ENCODE assay signal across 7 mouse cellular contexts in genomic region chr14:100477595-100478380, GRCm38 (mm10).
DNase-seq lines count a peak whose midpoint lies in the region; ATAC-seq lines count a peak whose summit lies in the region.

No protein-coding gene starts in this region.

- H3K27ac ChIP-seq in forebrain, embryonic 13.5 days: no peak overlapping the region
- peak overlapping the region; percentile 55; the same call in 1 of the 2 replicates for H3K27ac ChIP-seq in midbrain, embryonic 10.5 days (replicated peaks)

- peak; percentile 55 for DNase-seq in retina, postnatal 1 day
- no peak for DNase-seq in retina, embryonic 14.5 days (ENCODE audit: low spot score)
- DNase-seq in kidney, postnatal 10 days: peak; percentile 39
- peak; percentile 24 for DNase-seq in midbrain, embryonic 10.5 days (ENCODE audit: low spot score)
- no peak for DNase-seq in spleen, postnatal 10 days (ENCODE audit: low spot score in 2 of 2)
- no peak for DNase-seq in gastrocnemius, postnatal 36 days

- peak overlapping the region; percentile 60 for H3K9ac ChIP-seq in forebrain, embryonic 13.5 days

- peak overlapping the region; percentile 44 for H3K4me3 ChIP-seq in forebrain, embryonic 13.5 days
- H3K4me3 ChIP-seq in midbrain, embryonic 10.5 days: peak overlapping the region; percentile 53

- peaks cover 14% of the 10 kb centered on the region for H3K4me1 ChIP-seq in forebrain, embryonic 13.5 days
- H3K4me1 ChIP-seq in midbrain, embryonic 10.5 days: peaks cover 13% of the 10 kb centered on the region

- intact Hi-C loops in gastrocnemius, postnatal 36 days (cut with DNase I): no loop called here

- no peaks in the 10 kb centered on the region for H3K27me3 ChIP-seq in forebrain, embryonic 13.5 days
- peaks cover 31% of the 10 kb centered on the region for H3K27me3 ChIP-seq in midbrain, embryonic 10.5 days (ENCODE audit: low read depth, poor library complexity, severe bottlenecking)

- WGBS in forebrain, embryonic 13.5 days: 8% methylated on average over 22 of the region's 22 CpGs
- WGBS in midbrain, embryonic 10.5 days: 11% methylated on average over 22 of the region's 22 CpGs

- no peaks in the 10 kb centered on the region for H3K36me3 ChIP-seq in forebrain, embryonic 13.5 days (ENCODE audit: poor library complexity, severe bottlenecking)
- H3K36me3 ChIP-seq in midbrain, embryonic 10.5 days: no peaks in the 10 kb centered on the region

- no peaks in the 10 kb centered on the region for H3K9me3 ChIP-seq in forebrain, embryonic 13.5 days (replicated peaks)
- H3K9me3 ChIP-seq in midbrain, embryonic 10.5 days (replicated peaks): no peaks in the 10 kb centered on the region

- peak; percentile 91 for ATAC-seq in forebrain, embryonic 13.5 days

- peak overlapping the region; percentile 81 for H3K4me2 ChIP-seq in forebrain, embryonic 13.5 days

Comparison
In these comparisons a context has a peak if more than half of its experiments do, and no peak if none do; other contexts are left out.
1. DNase-seq: peak in retina, postnatal 1 day (single experiment), kidney, postnatal 10 days (single experiment) and midbrain, embryonic 10.5 days (single experiment); none in retina, embryonic 14.5 days (single experiment), spleen, postnatal 10 days (0 of 2) and gastrocnemius, postnatal 36 days (0 of 2).